Mouse (Mus musculus): ENCODE measurements around the gene Adgrf5. TPM values are rescaled to one million over a fixed set of nuclear protein-coding genes. Genes with fewer than 3 reads are reported as not detected.

Gene Adgrf5
- total RNA-seq, 2 experiments from 2014 or later = 25.6 to 29.3 TPM

- DNase-seq (ENCODE audit: extremely low spot score in 1 of 2, low spot score in 2 of 2) = no peak
- intact Hi-C loops (cut with DNase I) = no loop called here
Measured at GRCm38 (mm10) chr17:43502592-43502991, 142.3 kb downstream of the Adgrf5 start, which contains the start of gene Mep1a. Gene Mep1a, minus strand, starts transcription at chr17:43502812.

DNA sequence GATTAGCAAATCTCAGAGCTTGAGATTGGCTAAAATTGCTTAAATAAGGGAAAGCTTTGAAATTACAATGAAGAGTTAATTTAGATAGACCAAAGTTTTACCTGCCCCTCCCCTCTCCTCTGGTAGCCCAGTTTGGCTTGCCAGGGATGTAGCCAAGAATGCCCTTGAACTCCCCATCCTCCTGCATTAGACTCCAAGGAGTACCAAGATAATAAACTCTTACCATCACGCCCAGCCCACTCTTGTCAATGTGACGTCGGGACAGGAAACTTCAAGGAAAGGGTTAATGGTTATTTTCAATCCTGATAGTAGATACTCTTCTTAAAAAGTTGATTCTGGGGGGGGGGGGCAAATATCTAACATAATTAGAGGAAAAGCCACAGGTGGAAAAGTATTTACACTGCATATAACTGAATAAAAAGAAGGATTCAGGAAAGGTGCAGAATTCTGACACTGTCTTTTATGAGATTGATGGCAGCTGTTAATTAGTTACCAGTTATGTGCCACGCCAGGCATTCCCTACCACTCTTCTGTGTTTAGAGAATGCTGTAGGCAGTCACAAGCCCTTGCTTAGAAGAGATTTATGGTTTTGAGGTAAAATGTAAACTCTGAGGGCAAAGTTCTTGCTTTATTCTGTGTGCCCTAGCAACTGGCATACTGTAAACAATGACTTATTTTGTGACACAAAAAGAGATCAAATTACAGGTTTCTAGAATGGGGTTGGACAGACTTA, 143.8 kb downstream of the Adgrf5 start:
- no peak for DNase-seq (ENCODE audit: extremely low spot score in 1 of 2, low spot score in 2 of 2)
- intact Hi-C loops (cut with DNase I) = no loop called here

GRCm38 (mm10) chr17:43504594-43504934, 144.3 kb downstream of the Adgrf5 start:
- no peak for DNase-seq (ENCODE audit: extremely low spot score in 1 of 2, low spot score in 2 of 2)
- intact Hi-C loops (cut with DNase I) = no loop called here

Other genes starting within 250 kb of the Adgrf5 start
- gene Adgrf1, start 90.1 kb upstream of the Adgrf5 start, total RNA-seq (2021) = not detected
- under 1 TPM in 1 of 2 experiments, not detected in 1; 0.12 TPM for gene Mep1a, start 142.4 kb downstream of the Adgrf5 start, total RNA-seq (2021)
- gene Ankrd66, start 183.2 kb downstream of the Adgrf5 start, total RNA-seq (2021) = not detected
- gene Pla2g7, start 207.6 kb downstream of the Adgrf5 start, total RNA-seq (2021) = 10 to 100 TPM; 48.4 to 51.9 TPM